ENCODE assay signal across 8 mouse cellular contexts in genomic region chr17:46712442-46712841, GRCm38 (mm10). TPM values are rescaled to one million over a fixed set of nuclear protein-coding genes. Genes with fewer than 3 reads are reported as not detected.
DNase-seq lines count a peak whose midpoint lies in the region; ATAC-seq and TF ChIP-seq lines count a peak whose summit lies in the region.

No protein-coding gene starts in this region.

- H3K27me3 ChIP-seq in lung, embryonic 14.5 days (ENCODE audit: insufficient read depth, low read length): no peaks in the 10 kb centered on the region
- H3K27me3 ChIP-seq in embryonic facial prominence, embryonic 10.5 days (replicated peaks; ENCODE audit: low read depth, poor library complexity, severe bottlenecking): no peaks in the 10 kb centered on the region
- no peaks in the 10 kb centered on the region for H3K27me3 ChIP-seq in intestine, embryonic 16.5 days (replicated peaks; ENCODE audit: control insufficient read depth, insufficient read depth, low read length)
- H3K27me3 ChIP-seq in neural tube, embryonic 15.5 days (replicated peaks): no peaks in the 10 kb centered on the region

- H3K4me1 ChIP-seq in lung, embryonic 14.5 days (ENCODE audit: insufficient read depth): peaks cover 3% of the 10 kb centered on the region; the same call in 1 of the 2 replicates
- peaks cover 21% of the 10 kb centered on the region for H3K4me1 ChIP-seq in embryonic facial prominence, embryonic 10.5 days
- peaks cover 8% of the 10 kb centered on the region for H3K4me1 ChIP-seq in intestine, embryonic 16.5 days (ENCODE audit: control insufficient read depth, insufficient read depth, low read length)
- H3K4me1 ChIP-seq in neural tube, embryonic 15.5 days: peaks cover 23% of the 10 kb centered on the region

- 52% methylated on average over 7 of the region's 7 CpGs for WGBS in lung, embryonic 14.5 days
- 79% methylated on average over 7 of the region's 7 CpGs for WGBS in embryonic facial prominence, embryonic 10.5 days
- 56% methylated on average over 7 of the region's 7 CpGs for WGBS in intestine, embryonic 16.5 days
- WGBS in neural tube, embryonic 15.5 days: 81% methylated on average over 7 of the region's 7 CpGs

- no peak for ATAC-seq in lung, embryonic 14.5 days (ENCODE audit: insufficient read depth)
- no peak for ATAC-seq in intestine, embryonic 16.5 days
- ATAC-seq in neural tube, embryonic 15.5 days (ENCODE audit: low FRiP score): no peak

- H3K4me3 ChIP-seq in lung, embryonic 14.5 days (ENCODE audit: low read depth, low read length): peak overlapping the region; percentile 99
- peak overlapping the region; percentile 100 for H3K4me3 ChIP-seq in embryonic facial prominence, embryonic 10.5 days
- H3K4me3 ChIP-seq in intestine, embryonic 16.5 days (ENCODE audit: low read length): peak overlapping the region; percentile 91
- H3K4me3 ChIP-seq in neural tube, embryonic 15.5 days (replicated peaks): peak overlapping the region; percentile 67

- H3K36me3 ChIP-seq in lung, embryonic 14.5 days (ENCODE audit: insufficient read depth): peaks cover 42% of the 10 kb centered on the region
- H3K36me3 ChIP-seq in embryonic facial prominence, embryonic 10.5 days (replicated peaks): peaks cover 45% of the 10 kb centered on the region
- H3K36me3 ChIP-seq in intestine, embryonic 16.5 days (ENCODE audit: control insufficient read depth, insufficient read depth, low read length): peaks cover 10% of the 10 kb centered on the region
- peaks cover 35% of the 10 kb centered on the region for H3K36me3 ChIP-seq in neural tube, embryonic 15.5 days

- TF ChIP-seq CTCF in lung, embryonic 14.5 days (IDR thresholded peaks at IDR 0.05; ENCODE audit: low read depth): no peak

- H3K4me2 ChIP-seq in lung, embryonic 14.5 days: peak overlapping the region; percentile 97
- H3K4me2 ChIP-seq in intestine, embryonic 16.5 days (ENCODE audit: low read depth, low read length): peak overlapping the region; percentile 71
- peak overlapping the region; percentile 86 for H3K4me2 ChIP-seq in neural tube, embryonic 15.5 days

- DNase-seq in lung, embryonic 14.5 days: no peak
- DNase-seq in lung, postnatal 36 days: no peak
- no peak for DNase-seq in embryonic facial prominence, embryonic 10.5 days (ENCODE audit: low spot score)
- no peak for DNase-seq in adrenal gland, adult (ENCODE audit: inconsistent age in 2 of 2, low spot score in 1 of 2)
- DNase-seq in right cerebral cortex, adult 2 months (ENCODE audit: low spot score in 2 of 2): no peak
- no peak for DNase-seq in urinary bladder, postnatal 10 days (ENCODE audit: low spot score)

- no peaks in the 10 kb centered on the region for H3K9me3 ChIP-seq in lung, embryonic 14.5 days (ENCODE audit: low read depth, low read length)
- H3K9me3 ChIP-seq in embryonic facial prominence, embryonic 10.5 days: no peaks in the 10 kb centered on the region
- no peaks in the 10 kb centered on the region for H3K9me3 ChIP-seq in intestine, embryonic 16.5 days (ENCODE audit: control insufficient read depth, low read length)
- H3K9me3 ChIP-seq in neural tube, embryonic 15.5 days (replicated peaks): no peaks in the 10 kb centered on the region

- H3K27ac ChIP-seq in lung, embryonic 14.5 days (ENCODE audit: low read depth): no peak overlapping the region
- H3K27ac ChIP-seq in embryonic facial prominence, embryonic 10.5 days (replicated peaks): peak overlapping the region; percentile 88; the same call in 1 of the 2 replicates
- H3K27ac ChIP-seq in intestine, embryonic 16.5 days (ENCODE audit: low read length): no peak overlapping the region
- no peak overlapping the region for H3K27ac ChIP-seq in neural tube, embryonic 15.5 days (replicated peaks)

- peak overlapping the region; percentile 92 for H3K9ac ChIP-seq in lung, embryonic 14.5 days
- peak overlapping the region; percentile 96 for H3K9ac ChIP-seq in intestine, embryonic 16.5 days (ENCODE audit: low read depth, low read length)
- peak overlapping the region; percentile 76 for H3K9ac ChIP-seq in neural tube, embryonic 15.5 days (replicated peaks)

RNA-seq across cellular contexts. Expression of gene Pex6, which starts 1.2 kb away (rescaled TPM):
- polyA plus RNA-seq in lung, embryonic 14.5 days (2014; fragmentation: Nextera tagmentation; extraction: Ambion mirVana): 23.0 and 25.7 TPM in 2 replicates
- polyA plus RNA-seq in embryonic facial prominence, embryonic 10.5 days (2016; fragmentation: Nextera tagmentation; extraction: Ambion mirVana): 22.3 and 22.9 TPM in 2 replicates
- 17.1 and 20.8 TPM in 2 replicates for polyA plus RNA-seq in intestine, embryonic 16.5 days (2015; fragmentation: Nextera tagmentation; extraction: Ambion mirVana)
- 27.8 and 28.3 TPM in 2 replicates for polyA plus RNA-seq in neural tube, embryonic 15.5 days (2015; fragmentation: Nextera tagmentation; extraction: Ambion mirVana)

RNA-seq across cellular contexts. Expression of gene Ppp2r5d, which starts 7.5 kb away (rescaled TPM):
- polyA plus RNA-seq in lung, embryonic 14.5 days (2014; fragmentation: Nextera tagmentation; extraction: Ambion mirVana): 97.6 and 104 TPM in 2 replicates
- polyA plus RNA-seq in embryonic facial prominence, embryonic 10.5 days (2016; fragmentation: Nextera tagmentation; extraction: Ambion mirVana): 142 and 149 TPM in 2 replicates
- polyA plus RNA-seq in intestine, embryonic 16.5 days (2015; fragmentation: Nextera tagmentation; extraction: Ambion mirVana): 69.7 and 73.4 TPM in 2 replicates
- 89.1 and 93.2 TPM in 2 replicates for polyA plus RNA-seq in neural tube, embryonic 15.5 days (2015; fragmentation: Nextera tagmentation; extraction: Ambion mirVana)

RNA-seq across cellular contexts. Expression of gene Gnmt, which starts 16.5 kb away (rescaled TPM):
- polyA plus RNA-seq in lung, embryonic 14.5 days (2014; fragmentation: Nextera tagmentation; extraction: Ambion mirVana): 0.77 and 1.5 TPM in 2 replicates
- 0.51 and 0.57 TPM in 2 replicates for polyA plus RNA-seq in embryonic facial prominence, embryonic 10.5 days (2016; fragmentation: Nextera tagmentation; extraction: Ambion mirVana)
- polyA plus RNA-seq in intestine, embryonic 16.5 days (2015; fragmentation: Nextera tagmentation; extraction: Ambion mirVana): 8.2 and 10.0 TPM in 2 replicates
- 1.7 and 1.9 TPM in 2 replicates for polyA plus RNA-seq in neural tube, embryonic 15.5 days (2015; fragmentation: Nextera tagmentation; extraction: Ambion mirVana)

RNA-seq across cellular contexts. Expression of gene Klhdc3, which starts 31.7 kb away (rescaled TPM):
- polyA plus RNA-seq in lung, embryonic 14.5 days (2014; fragmentation: Nextera tagmentation; extraction: Ambion mirVana): 108 and 111 TPM in 2 replicates
- 148 and 151 TPM in 2 replicates for polyA plus RNA-seq in embryonic facial prominence, embryonic 10.5 days (2016; fragmentation: Nextera tagmentation; extraction: Ambion mirVana)
- 107 and 111 TPM in 2 replicates for polyA plus RNA-seq in intestine, embryonic 16.5 days (2015; fragmentation: Nextera tagmentation; extraction: Ambion mirVana)
- polyA plus RNA-seq in neural tube, embryonic 15.5 days (2015; fragmentation: Nextera tagmentation; extraction: Ambion mirVana): 166 TPM in 2 replicates

RNA-seq across cellular contexts. Expression of gene Mea1, which starts 33.8 kb away (rescaled TPM):
- polyA plus RNA-seq in lung, embryonic 14.5 days (2014; fragmentation: Nextera tagmentation; extraction: Ambion mirVana): 123 and 131 TPM in 2 replicates
- polyA plus RNA-seq in embryonic facial prominence, embryonic 10.5 days (2016; fragmentation: Nextera tagmentation; extraction: Ambion mirVana): 148 and 156 TPM in 2 replicates
- polyA plus RNA-seq in intestine, embryonic 16.5 days (2015; fragmentation: Nextera tagmentation; extraction: Ambion mirVana): 164 and 169 TPM in 2 replicates
- 275 and 308 TPM in 2 replicates for polyA plus RNA-seq in neural tube, embryonic 15.5 days (2015; fragmentation: Nextera tagmentation; extraction: Ambion mirVana)
